Mouse (Mus musculus) kidney, adult 9 months (tissue): ENCODE data around the gene Acvr1.

ENCODE experiments used
- DNase-seq: peaks from one replicate; pipeline ENCODE4 v3.0.0; 2022

Acvr1 gene

DNA sequence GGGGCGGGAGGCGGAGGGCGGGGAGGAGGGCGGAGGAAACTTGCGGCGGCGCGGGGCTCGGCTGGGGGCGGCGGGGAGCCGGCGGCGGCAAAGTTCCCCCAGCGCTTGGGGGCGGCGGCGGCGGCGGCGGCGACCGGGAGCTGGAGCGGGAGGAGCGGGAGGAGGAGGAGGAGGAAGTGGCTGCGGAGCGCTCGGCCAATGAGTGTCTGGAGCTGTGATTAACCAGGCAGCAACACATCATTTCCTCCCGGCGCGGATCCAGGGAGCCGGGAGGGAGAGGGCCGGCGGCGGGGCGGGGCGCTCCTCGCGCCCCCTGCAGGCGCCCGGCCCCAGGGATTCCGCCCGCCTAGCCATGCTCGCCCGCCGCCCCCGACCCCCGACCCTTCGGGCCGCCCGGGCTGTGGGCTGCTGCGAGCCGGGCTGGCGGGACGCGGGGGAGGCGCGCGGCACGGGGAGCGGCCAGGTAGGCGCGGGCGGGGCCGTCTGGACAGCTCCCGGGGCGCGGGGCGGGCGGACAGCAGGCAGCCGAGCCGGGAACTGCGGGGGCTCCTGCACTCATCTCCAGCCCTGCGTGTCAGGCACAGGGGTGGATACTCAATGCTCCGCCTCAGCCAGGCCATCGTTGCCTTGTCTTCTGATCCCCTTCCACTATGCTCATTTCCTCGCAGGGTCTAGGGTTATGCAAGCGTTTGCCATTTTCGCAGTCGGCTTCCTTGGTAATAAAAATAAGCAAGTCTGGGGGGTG lies at the start of gene Acvr1, which contains the start of gene Upp2:
Gene Acvr1, minus strand, starts transcription at position 92 of the 745 bp plus-strand sequence.
Gene Upp2, plus strand, starts transcription at position 233 of the 745 bp plus-strand sequence.
- DNase-seq = peak; percentile 92

DNA sequence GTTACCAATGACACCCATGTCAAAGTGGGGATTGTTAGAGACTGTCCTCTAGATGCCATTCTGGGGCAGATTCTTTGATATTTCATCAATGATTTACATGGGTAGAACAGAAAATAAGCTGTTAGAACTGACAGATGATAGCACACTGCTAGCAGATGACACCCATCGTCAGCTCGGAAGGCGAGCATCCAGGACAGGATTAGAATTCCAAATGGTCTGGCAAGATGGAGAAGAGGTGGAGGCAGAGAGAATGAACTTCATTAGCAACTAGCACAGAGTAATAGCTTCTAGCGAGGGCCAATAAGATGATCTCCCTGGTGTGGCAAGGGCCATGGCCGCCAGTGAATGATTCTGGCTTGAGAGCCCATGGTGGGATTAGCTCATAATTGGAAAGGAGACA lies 48.8 kb upstream of the Acvr1 start:
- DNase-seq = no peak

DNA sequence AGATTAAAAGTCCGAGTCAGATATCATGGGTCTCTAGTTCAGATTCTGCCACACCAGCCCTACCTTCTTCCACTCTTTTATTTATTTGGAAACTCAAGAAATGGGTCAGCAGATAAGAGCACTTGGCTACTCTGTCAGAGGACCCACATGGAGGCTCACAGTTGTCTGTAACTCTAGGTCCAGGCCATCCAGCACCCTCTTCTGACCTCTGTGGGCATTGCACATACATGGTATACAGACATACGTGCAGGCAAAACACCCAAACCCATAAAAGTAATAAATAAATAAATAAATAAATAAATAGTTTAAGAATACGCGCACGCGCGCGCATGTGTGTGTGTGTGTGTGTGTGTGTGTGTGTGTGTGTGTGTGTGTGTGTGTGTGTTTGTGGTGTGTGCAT lies 47.9 kb upstream of the Acvr1 start:
- DNase-seq = no peak

DNA sequence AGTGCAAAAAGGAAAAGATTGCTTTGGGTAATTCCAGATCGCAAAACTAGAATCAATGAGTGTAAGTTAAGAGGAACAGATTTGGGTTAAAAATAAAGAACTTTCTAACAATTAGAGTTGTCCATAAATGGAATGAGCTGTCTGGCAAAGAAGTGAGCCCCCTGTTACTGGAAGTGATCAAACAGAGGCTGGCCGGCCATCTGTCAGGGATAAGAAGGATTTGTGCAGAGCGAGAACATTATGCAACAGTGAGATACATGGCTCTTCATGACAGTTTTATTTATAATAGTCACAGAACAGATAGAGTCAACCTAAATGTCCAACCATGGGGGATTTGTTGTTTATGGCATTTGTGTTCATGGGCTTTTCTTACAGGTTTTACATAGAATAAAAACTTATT lies 46.8 kb upstream of the Acvr1 start:
- DNase-seq = no peak

DNA sequence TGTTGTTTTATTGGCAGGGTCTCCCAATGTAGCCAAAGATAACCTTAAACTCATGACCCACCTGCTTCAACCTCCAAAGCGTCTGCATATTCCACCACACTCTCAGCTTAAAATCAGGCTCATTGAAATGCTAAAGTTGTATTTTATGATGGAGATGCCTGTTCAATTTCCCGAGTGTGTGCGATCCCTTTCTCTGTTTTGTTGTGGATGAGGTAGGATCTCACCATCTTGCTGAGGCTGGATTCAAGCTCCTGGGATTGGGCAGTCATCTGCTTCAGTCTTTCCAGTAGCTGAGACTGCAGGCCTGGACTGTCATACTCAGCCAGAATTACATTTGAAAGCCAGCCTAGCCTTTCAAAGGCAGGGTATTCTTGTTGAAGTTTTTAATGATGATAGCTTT lies 37.8 kb upstream of the Acvr1 start:
- DNase-seq = no peak

DNA sequence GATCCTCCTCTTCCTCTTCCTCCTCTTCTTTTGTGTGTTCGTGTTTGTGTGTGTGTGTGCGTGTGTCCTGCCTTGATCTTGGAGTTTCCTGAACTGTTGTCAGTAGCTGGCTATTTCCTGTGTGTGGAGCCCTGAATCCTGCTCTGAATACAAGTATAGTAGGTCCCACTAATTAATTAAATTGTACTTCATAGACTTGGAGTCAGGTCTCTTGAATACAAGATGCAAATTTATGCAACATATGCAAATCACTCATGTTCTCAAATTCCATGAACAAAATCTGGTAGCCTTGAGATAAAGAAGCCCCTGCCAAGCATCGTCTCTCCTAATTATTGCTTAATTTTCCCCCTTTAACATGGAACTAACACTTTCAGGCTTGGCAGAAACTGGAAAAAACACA lies 36.4 kb upstream of the Acvr1 start:
- no peak for DNase-seq

DNA sequence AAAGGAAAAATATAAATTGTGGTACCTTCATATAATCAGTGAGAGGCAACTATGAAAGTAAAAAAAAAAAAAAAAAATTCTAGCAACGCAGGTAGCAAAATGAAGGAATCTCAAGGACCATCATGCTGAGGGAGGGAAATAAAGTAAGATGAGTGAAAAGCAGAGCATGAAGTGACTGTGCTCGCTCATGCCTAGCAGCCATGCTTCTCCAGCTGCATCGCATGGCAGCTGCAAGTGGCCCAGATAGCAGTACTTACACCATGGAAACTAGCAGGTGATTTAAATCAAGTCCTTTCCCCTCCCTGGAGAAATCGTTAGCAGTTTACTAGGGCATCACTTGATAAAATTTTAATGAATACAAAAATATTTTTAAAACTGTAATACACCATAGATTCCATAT lies 34.4 kb upstream of the Acvr1 start:
- no peak for DNase-seq

DNA sequence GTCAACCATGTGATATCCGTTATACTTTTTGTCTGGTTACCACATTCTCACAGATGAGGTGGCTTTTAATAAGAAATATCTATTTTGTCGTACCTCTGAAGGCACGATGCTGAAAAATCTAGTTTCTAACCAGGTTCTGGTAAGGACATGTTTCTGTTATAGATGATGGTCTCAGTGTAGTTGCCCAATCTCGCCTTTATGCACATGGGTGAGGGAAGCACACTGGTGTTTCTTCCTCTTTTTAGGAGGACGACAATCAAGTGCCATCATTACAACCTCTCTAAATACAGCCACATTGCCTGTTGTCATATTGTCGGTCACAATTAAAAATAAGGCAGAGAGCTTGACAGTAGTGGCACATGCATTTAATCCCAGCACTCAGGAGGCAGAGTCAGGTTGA lies 32.7 kb upstream of the Acvr1 start:
- DNase-seq = no peak

DNA sequence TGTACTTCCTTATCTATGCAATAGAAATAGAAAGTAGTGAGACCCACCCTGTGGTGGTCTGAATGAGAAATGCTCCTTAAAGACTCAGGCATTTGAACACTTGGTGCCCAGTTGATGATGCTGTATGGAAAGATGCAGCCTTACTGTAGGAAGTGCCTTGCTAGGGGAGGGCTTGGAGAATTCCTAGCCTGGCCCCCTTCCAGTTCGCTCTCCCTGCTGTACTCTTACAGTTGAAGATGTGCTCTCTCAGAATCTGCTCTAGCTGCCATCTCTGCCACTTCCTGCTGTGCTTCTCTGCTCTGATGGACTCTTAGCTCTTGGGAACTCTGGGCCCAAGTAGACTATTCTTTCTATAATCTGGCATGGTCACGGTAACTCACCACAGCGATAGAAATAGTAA lies 30.6 kb upstream of the Acvr1 start:
- no peak for DNase-seq

DNA sequence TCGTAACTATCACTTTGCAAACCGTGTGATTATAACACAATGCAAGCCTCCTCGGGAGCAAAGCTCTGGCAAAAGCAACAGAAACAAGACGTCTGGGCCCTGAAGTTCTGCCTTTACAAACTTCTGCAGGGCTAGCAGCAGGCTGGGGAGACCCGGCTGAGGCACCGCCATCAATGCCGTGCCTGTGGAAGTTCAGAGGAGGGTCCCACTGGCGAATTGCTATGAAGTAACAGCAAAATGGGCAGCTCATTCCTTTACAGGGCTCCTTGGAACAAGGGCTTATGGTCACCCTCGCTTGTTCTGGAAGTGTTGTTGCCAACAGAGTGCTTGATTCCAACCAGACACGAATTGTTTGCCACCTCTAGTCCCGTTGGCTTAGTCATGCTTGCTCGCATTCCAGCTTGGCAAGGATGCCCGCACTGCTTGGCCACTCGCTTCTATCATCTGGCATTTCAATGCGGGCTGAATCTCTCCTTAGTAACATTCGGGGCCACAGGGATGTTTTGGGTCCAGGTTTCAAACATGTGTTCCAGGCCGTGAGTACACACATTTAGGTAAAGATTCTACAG lies 29.9 kb upstream of the Acvr1 start:
- no peak for DNase-seq

DNA sequence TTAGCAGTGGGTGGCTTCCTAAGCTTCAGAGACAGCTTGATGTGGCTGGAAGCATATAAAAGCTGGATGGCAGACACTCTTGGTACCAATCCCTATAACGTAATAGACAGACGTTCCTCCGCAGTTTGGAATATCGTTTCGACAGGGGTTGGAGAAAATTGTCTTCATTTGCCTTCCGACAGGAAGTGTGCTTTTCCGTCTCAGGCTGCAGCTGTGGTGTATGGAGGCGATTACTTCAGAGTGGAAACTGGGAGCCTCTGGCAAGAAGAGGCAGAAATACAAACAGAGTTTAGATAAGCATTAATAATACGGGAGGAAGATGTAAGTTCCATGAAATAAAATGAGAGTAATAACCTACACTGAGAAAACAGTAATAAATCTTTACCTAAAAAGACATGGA lies 28.4 kb upstream of the Acvr1 start:
- DNase-seq = no peak

DNA sequence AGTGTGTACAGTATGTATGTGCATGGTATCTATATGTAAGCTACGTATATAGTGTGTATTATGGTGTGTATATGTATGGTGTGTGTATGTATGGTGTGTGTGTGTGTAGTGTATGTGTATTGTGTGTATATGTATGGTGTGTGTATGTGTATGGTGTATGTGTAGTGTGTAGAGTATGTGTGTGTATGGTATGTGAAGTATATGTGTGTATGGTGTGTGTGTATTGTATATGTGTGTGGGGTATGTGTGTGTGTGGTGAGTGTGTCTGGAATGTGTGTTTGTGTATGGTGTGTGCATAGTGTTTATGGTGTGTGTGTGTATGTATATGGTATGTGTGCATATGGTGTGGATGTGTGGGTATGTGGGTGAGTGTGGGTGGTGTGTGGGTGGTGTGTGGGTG lies 23.1 kb upstream of the Acvr1 start:
- DNase-seq = no peak

DNA sequence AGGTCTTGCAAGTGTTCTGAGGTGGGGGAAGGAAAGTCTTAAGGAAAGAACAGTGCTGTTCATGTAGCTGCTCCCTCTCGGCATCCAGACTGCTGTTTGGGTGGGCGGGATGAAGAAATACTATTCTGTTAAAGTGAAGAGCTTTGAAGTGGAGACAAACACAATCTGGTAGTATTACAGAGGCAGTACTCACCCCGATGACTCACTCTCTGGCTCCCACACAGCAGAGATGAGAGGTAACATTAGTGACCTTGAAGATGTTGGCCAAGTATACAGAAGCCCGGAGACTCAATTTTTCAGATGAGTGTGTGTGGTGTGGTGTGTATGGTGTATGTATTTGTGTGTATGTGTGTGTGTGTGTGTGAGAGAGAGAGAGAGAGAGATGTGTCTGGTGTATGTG lies 22.7 kb upstream of the Acvr1 start:
- DNase-seq = no peak

DNA sequence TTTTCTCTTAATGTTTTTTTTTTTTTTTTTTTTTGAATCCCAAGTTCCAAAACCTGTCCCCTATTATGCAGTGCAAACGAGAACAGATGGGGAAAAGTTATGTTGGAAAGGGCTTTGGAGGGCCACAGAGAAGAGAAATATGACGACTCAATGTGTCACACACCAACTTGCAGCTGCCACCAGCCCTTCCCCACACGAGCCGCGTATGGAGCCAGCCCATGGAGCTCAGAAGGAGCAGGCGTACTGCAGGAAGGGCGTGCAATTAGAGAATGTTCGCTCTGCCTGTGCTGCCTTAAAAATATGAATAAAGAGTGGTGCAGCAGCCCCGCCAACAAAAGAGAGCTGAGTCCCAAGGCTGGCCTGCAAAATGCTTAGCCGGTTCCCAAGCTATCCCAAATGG lies 19.4 kb upstream of the Acvr1 start:
- no peak for DNase-seq

DNA sequence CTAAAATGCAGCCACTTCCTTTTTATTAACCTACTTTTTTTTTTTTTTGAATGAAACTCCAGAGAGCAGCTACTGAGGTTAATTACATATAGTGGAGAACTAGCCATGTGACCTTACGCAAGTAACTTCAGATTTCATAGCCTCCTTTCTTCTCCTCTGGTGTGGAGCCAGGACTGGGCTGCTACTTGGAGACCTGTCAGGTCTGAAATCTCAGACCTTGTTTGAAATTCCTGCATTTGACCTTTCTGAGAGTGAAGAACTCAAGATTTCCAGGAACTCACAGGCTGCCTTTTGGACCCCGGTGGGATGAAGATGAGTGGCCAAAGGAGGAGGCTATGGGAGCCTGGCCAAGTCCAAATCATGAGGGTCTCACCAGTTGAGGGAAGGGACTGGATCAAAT lies 7.2 kb upstream of the Acvr1 start:
- DNase-seq = no peak

DNA sequence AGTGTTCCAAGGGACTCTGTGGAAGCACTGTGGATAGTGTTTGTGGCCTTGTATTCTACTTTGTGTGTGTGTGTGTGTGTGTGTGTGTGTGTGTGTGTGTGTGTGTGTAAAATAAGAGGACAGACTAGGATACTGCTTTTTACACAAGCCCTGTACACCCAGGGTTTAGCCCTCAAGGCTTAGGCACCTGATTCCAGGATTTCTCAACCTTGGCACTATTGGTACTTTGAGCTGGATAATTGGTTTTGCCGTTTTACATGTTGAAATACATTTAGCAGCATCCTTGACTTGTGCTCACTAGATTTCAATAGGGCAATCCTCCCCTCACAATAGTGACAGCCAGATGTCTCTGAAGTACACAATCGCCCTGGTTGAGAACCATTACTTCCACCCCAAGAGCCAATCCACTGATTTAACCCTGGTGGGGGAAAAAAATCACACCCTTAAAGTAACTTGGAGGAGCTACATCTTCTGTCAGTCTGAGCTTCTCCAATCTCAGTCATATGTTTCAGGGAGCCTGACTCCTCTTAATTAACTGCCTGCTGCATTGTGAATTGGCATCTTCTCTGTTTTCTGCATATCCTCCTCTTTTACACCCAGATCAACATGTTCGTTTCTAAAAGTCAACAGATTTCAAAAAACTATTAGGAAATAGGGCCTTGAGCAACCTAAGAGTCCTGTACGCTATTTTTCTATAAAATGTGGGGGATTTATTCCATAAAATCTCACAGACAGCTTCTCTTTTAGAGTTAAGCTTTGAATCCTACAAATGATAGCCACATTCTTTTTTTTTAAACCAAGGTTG lies 2.1 kb upstream of the Acvr1 start:
- DNase-seq = no peak

DNA sequence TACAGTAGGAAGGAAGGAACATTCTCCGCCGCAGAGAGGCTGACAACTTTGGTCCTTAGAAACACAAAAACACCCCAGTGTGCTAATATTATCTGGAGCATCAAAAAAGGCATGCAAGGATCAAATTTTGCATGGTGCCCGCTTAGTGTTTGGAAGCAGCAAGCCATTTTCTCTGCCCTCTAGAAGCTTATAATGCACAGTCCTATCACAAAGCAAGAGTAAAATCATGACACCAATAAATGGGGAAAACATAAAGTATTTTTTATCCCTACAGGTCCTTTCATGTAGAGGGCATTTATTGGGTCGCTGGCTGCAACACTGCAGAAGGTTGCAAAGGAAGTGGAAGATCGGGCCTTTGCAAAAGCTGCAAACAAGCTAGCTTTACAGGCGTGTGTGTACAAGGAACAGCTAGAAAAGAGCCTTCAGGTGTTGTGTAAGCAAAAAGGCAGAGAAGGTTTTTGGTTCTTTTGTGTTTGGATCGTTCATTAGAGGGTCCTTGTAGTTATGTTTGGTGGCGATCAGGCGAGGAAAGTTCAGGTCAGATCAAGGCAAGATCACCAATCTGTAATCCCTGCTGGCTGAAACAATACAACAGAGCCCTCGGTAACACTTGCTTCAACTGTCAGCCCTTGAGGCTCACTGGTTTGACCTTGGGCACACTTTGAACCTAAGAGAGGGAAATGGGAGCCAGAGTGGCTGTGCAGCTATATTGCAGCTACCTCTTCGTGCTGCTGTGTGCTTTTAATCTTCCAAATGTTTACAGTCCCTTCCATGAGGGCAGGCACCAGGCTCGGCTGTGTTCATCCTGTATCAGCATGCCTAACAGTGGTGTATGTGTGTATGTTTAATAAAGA lies 1.1 kb upstream of the Acvr1 start:
- DNase-seq = peak; percentile 31

DNA sequence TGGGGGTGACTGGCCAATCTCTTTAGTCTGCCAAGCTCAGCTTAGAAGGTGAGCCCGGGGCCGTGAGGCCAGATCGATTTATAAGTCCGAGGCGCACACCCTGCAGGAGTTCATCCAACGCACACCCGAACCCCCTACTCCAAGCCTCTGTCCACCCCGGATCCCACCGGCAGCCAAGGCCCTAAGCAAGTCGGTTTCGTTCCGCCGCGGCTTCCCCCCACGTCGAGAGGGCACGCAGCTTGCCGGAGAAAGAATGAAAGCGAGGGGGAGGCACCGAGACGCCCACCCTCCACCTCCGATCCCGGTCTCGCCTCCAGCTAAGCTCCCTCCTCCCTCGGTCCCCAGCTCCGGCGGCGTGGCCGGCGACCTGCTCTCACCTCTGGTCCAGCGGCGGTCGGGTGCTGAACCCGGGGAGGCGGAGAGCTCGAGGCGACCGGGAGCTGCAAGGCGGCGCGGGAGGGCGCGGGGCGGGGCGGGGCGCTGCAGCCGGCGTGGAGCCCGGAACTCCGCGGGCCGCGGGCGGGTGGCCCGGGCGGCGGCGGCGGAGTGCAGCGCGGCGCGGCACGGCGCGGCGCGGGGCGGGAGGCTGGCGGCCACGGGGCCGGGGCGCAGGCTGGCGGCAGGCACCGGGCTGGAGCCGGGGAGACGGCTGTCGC lies 419 bp downstream of the Acvr1 start:
- DNase-seq = peak; percentile 65

DNA sequence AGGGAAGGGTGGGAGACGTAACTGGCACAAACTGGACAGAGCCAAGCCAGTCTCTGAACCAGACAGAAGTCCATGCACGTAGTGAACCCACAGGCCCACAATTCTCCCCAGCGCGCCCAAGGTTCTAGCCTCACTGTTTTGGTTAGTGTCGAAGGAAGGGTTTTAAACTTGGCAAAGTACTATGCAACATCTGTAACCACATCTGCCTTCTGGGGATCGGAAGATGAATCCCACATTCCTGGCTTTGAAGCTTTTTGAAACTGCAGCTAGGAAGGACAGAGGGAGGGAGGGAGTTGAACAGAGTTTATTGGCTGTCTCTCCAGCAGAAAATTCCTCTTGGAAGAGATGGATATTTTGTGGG lies 928 bp downstream of the Acvr1 start:
- peak; percentile 29 for DNase-seq

DNA sequence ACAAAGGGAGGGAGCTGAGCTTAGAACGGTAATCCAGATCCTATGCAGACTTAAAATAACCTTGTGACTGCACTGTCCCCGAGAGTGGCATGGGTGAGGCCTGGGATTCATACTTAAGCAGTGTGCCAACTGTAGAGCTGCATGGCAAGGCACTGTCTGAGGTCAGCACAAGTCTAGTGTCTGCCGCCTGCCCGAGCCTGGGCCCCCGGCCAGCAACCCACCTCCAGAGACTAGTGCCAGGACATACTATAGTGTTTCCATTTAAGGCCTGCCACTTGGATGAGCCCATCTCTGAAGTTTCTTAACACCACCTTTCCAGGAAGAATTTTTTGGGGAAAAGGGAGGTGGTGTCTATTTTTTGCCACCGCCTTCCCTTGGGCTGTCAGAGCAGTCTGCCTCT lies 1.7 kb downstream of the Acvr1 start:
- no peak for DNase-seq

DNA sequence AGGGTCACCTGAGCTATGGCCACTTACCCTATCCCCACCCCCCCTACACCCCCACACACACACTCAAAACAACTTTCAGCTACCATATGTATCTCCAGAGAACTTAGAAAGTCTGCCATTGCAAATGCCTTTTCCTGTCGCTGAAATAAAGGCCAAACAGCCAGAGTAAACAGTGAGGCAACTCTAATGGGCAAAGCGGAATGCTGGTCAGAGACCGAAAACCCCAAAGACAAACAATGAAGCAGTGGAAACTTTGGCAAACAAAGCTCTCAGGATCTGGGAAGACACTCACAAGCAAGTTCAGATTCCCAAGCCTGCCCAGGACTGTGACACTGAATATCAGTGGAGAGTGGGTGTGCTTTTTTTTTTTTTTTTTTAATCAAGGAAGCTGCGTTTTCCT lies 4.8 kb downstream of the Acvr1 start:
- no peak for DNase-seq

DNA sequence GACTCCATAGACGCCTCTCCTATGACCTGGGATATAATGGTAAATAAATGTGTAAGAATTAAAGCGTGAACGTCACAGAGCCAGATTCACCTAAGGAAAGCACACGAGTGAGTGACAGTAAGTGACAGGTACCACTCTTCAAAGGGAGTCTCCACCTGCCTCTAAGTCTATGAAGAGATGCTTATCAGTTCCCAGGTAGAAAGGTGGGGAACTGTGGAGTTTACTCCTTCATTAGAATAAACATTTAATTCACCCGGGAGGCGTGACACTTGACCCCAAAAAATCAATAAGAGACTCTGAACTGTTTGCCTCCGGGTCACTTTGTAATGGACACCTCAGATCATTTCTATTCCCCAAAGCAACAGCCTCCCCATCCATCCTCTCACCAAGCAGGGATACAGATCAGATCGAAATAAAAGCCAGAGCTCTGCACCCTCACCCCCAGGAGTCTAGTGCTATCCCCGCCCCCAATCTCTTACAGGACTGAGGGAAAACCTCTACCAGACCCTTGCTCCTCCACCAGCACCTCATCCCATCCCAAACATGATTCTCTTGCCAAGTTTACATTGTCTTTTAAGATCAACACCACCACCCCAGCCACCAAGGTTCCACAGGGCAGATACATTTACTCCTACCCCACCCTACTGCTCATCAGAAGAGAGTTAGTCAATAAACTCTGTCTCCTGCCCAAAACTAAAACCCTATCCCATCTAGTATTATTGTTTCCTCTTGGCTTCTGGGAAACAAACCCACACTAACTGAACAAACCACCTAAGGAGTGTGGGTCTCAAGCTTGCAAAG lies 9.7 kb downstream of the Acvr1 start:
- no peak for DNase-seq
